Mouse (Mus musculus) heart, embryonic 13.5 days (tissue): ENCODE results near the gene Hist1h1d. TPM values are rescaled to one million over a fixed set of nuclear protein-coding genes. Genes with fewer than 3 reads are reported as not detected.
"Not testable (repeated sequence)": the region's sequence is repeated elsewhere in the genome, so short reads cannot be mapped to it uniquely, and the experiment has no call there.

Source experiments
- ATAC-seq: fragments of 200-750 bp; cut with Nextera tagmentation; 2 replicates; pipeline ENCODE4 v1.8.0; 2017; ENCODE audit warnings: moderate TSS enrichment; ENCODE audit not compliant: insufficient number of reproducible peaks, low FRiP score, low TSS enrichment; ENCODE audit errors: extremely low read depth
- H3K27ac ChIP-seq: fragments of 300-500 bp; sonication (generic); replicated peaks from 2 replicates; pipeline ENCODE4 v1.5.1; 2015; ENCODE audit warnings: moderate library complexity, mild to moderate bottlenecking, inconsistent platforms
- H3K27me3 ChIP-seq: fragments of 300-500 bp; sonication (generic); replicated peaks from 2 replicates; pipeline ENCODE4 v1.6.1; 2015; ENCODE audit warnings: mild to moderate bottlenecking, inconsistent platforms
- H3K36me3 ChIP-seq: fragments of 300-500 bp; sonication (generic); 2 replicates; pipeline ENCODE4 v1.6.1; 2015; ENCODE audit warnings: mild to moderate bottlenecking, inconsistent platforms
- H3K4me1 ChIP-seq: fragments of 300-500 bp; sonication (generic); 2 replicates; pipeline ENCODE4 v1.6.1; 2015; ENCODE audit warnings: inconsistent platforms
- H3K4me2 ChIP-seq: fragments of 300-500 bp; sonication (generic); 2 replicates; pipeline ENCODE4 v1.6.1; 2015; ENCODE audit warnings: inconsistent platforms, mild to moderate bottlenecking, moderate library complexity
- H3K4me3 ChIP-seq: fragments of 300-500 bp; sonication (generic); 2 replicates; pipeline ENCODE4 v1.5.1; 2015; ENCODE audit warnings: moderate library complexity, mild to moderate bottlenecking, inconsistent platforms
- H3K9ac ChIP-seq: fragments of 300-500 bp; sonication (generic); 2 replicates; pipeline ENCODE4 v1.6.1; 2015; ENCODE audit warnings: inconsistent platforms, mild to moderate bottlenecking, moderate library complexity
- H3K9me3 ChIP-seq: fragments of 300-500 bp; sonication (generic); 2 replicates; pipeline ENCODE4 v1.6.1; 2016; ENCODE audit warnings: inconsistent platforms
- WGBS: fragments of 180-500 bp; shearing (Covaris S2); methylation state at CpG from one replicate; pipeline ENCODE4 v1.1.7; 2015; ENCODE audit warnings: mixed read lengths; 5-methylcytosine and 5-hydroxymethylcytosine counted together
- polyA plus RNA-seq: library from polyadenylated mRNA; unstranded; fragments of >200 nt; fragmentation: Nextera tagmentation; extraction: Ambion mirVana; gene quantifications from 2 replicates; pipeline ENCODE4 v1.2.1, GENCODE M21; 2015

Hist1h1d gene
- polyA plus RNA-seq, 1 experiment from 2014 or later: 0.23 TPM

DNA sequence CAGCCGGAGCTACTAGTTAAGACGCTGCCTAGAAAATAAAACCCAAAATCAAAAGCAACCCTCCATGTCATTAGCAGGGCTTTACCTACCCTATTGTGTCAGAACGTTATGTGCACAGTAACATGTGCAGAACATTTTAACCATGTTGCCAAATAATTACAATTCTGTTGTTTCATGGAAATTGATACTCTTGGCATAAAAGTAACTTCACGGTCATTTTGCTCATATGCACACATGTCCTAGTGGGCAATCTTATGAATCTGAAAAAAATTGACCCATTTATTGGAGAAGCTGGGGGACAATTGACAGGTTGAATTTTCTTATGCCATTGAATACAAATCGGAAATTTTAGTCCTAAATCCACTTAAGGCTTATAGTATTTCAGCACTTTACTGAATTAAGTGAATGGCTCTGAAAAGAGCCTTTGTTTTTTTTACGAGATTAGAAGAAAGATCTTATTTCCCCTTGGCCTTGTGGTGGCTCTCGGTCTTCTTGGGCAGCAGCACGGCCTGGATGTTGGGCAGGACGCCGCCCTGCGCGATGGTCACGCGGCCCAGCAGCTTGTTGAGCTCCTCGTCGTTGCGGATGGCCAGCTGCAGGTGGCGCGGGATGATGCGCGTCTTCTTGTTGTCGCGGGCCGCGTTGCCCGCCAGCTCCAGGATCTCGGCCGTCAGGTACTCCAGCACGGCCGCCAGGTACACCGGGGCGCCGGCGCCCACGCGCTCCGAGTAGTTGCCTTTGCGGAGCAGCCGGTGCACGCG lies 17.4 kb downstream of the Hist1h1d start:
- not testable (repeated sequence) for H3K9me3 ChIP-seq, H3K36me3 ChIP-seq, H3K27me3 ChIP-seq, ATAC-seq
- H3K9ac ChIP-seq: peak overlapping the region; percentile 80
- 3% methylated on average over 25 of the region's 41 CpGs for WGBS
- H3K4me2 ChIP-seq: peak overlapping the region; percentile 80
- H3K4me1 ChIP-seq: peaks cover 29% of the 10 kb centered on the region
- H3K27ac ChIP-seq: peak overlapping the region; percentile 96
- peak overlapping the region; percentile 57 for H3K4me3 ChIP-seq

DNA sequence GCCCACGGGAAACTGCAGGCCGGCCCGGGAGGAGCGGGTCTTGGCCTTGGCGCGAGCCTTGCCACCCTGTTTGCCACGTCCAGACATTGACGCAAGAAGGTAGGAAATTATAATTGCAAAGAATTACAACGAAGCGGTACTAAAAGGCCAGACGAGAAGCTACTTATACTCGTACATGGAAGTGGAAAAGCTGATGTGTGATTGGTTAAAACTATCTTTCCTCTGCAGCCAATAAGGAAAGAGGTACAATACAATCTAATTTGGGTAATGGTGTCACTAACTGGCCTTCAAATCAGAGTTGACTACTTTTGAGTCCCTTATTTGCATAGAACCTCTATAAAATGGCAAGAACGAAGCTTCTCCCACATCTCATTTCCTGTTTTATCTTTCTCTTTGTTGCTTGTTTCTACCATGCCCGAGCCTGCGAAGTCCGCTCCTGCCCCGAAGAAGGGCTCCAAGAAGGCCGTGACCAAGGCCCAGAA lies 18.0 kb downstream of the Hist1h1d start, which contains the start of the genes Hist1h2ae and Hist1h2bg:
Gene Hist1h2ae, minus strand, starts transcription at position 199 of the 482 bp plus-strand sequence.
Gene Hist1h2bg, plus strand, starts transcription at position 375 of the 482 bp plus-strand sequence.
- H3K4me1 ChIP-seq: peaks cover 31% of the 10 kb centered on the region
- H3K36me3 ChIP-seq: no peaks in the 10 kb centered on the region
- no peaks in the 10 kb centered on the region for H3K9me3 ChIP-seq
- no peaks in the 10 kb centered on the region for H3K27me3 ChIP-seq
- ATAC-seq: peak; percentile 78
- peak within 1 kb of the TSS; percentile 89 for H3K9ac ChIP-seq
- peak within 1 kb of the TSS; percentile 80 for H3K4me2 ChIP-seq
- H3K27ac ChIP-seq: peak within 1 kb of the TSS; percentile 96
- H3K4me3 ChIP-seq: peak within 1 kb of the TSS; percentile 57
- WGBS: under 1% methylated on average over 18 of the region's 18 CpGs

DNA sequence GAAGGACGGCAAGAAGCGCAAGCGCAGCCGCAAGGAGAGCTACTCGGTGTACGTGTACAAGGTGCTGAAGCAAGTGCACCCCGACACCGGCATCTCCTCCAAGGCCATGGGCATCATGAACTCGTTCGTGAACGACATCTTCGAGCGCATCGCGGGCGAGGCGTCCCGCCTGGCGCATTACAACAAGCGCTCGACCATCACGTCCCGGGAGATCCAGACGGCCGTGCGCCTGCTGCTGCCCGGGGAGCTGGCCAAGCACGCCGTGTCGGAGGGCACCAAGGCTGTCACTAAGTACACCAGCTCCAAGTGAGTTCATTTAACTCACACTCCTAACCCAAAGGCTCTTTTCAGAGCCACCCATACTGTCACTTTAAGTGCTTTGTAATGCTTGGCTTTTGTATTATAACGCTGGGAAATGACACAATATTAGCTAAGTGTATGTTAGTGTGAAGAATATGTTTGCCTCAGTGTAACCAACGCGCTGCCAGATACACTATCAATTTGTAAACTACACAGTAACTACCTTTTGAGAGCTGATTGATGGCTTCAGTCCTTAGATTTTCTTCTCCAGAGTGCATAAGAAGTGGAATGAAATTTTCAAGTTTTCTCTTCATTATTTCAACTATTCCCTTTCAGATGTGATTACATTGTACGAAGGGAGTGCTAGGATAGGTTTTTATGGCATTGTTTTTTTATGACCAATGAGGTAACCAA lies 18.6 kb downstream of the Hist1h1d start:
- H3K27ac ChIP-seq: peak overlapping the region; percentile 96
- not testable (repeated sequence) for H3K9me3 ChIP-seq, H3K27me3 ChIP-seq, H3K36me3 ChIP-seq, ATAC-seq
- H3K4me1 ChIP-seq: peaks cover 37% of the 10 kb centered on the region
- peak overlapping the region; percentile 80 for H3K4me2 ChIP-seq
- H3K4me3 ChIP-seq: peak overlapping the region; percentile 57
- WGBS: 1% methylated on average over 16 of the region's 34 CpGs
- peak overlapping the region; percentile 89 for H3K9ac ChIP-seq

DNA sequence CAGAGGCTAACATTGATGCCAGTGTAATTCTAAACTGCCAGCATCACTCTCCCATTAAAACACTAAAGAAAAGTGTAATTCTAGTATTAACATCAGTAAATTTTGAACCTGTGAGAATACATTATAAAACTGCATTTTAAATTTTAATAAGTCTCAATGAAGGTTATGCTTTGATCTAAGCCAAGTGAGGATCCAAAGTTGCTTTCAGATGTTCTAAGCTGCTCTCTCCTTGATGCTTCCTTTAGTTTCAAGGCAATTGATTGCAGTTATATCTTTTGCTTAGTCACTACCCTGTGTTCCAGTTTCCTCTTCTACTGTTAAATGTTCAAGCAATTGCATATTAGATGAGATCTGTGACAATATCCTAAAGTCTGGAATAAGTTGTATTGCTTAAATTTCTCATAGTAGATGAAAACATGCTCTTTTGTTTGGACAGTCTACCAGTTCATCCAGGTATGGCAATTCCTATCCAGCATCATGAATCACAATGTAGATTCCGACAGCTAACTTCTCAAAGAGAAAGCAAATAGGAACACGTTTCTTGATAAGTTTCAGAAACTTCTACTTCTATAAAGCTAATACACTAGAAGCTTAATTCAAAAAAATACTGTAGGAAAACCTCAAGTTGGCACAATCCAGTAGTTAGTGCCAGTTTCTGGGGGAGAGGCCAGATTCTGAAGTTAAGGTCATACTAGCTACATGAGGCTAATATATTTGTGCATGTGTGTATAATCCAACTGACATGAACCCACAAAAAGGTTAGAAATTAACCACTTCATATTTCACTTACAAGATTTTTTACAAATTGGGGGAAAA lies 19.4 kb downstream of the Hist1h1d start:
- H3K9me3 ChIP-seq: no peaks in the 10 kb centered on the region
- ATAC-seq: no peak
- H3K27me3 ChIP-seq: no peaks in the 10 kb centered on the region
- peaks cover 44% of the 10 kb centered on the region for H3K4me1 ChIP-seq
- no peaks in the 10 kb centered on the region for H3K36me3 ChIP-seq
- peak overlapping the region; percentile 89 for H3K9ac ChIP-seq
- peak overlapping the region; percentile 80 for H3K4me2 ChIP-seq
- H3K27ac ChIP-seq: peak overlapping the region; percentile 96
- 34% methylated on average over 2 of the region's 2 CpGs for WGBS
- H3K4me3 ChIP-seq: peak overlapping the region; percentile 57

DNA sequence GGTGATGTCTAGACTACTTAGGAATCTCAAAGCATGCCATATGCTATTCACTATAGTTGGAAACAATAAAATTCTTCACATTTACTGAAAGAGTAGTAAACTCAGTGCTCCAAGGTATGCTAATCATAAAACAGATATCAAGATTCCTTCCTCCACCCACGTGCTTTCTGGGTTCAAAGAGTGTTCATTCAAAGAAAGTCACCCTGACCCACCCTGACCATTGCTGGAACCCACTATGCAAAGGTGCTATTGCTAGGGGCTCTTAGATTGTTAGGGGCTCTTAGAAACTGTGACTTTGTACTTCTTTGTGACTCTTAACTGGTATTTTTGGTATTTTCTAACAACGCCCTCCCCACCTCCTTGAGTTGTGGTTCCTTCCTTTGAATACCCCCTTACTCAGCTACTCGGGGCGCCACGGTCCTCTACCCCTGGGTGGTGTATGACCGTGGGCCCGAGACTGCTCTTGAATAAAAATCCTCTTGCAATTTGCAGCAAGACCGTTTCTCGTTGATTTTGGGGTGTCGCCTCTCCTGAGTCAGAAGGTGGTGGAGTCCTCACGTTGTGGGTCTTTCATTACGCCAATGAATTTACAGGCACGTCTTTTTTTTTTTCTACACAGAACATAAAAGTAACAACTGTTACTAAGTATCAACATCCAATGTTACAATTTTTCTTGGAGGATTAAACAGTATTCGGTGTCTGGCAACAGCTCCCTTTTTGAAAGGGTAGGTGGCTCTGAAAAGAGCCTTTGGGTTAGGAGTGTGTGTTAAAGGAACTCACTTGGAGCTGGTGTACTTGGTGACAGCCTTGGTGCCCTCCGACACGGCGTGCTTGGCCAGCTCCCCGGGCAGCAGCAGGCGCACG lies 20.2 kb downstream of the Hist1h1d start:
- not testable (repeated sequence) for H3K36me3 ChIP-seq, ATAC-seq, H3K9me3 ChIP-seq, H3K27me3 ChIP-seq
- Histone ChIP-seq H3K4me2 (peak overlapping the region; percentile 80), H3K4me1 (peaks cover 45% of the 10 kb centered on the region), H3K27ac (peak overlapping the region; percentile 96), H3K9ac (peak overlapping the region; percentile 89), H3K4me3 (peak overlapping the region; percentile 57)
- WGBS: 15% methylated on average over 20 of the region's 20 CpGs

DNA sequence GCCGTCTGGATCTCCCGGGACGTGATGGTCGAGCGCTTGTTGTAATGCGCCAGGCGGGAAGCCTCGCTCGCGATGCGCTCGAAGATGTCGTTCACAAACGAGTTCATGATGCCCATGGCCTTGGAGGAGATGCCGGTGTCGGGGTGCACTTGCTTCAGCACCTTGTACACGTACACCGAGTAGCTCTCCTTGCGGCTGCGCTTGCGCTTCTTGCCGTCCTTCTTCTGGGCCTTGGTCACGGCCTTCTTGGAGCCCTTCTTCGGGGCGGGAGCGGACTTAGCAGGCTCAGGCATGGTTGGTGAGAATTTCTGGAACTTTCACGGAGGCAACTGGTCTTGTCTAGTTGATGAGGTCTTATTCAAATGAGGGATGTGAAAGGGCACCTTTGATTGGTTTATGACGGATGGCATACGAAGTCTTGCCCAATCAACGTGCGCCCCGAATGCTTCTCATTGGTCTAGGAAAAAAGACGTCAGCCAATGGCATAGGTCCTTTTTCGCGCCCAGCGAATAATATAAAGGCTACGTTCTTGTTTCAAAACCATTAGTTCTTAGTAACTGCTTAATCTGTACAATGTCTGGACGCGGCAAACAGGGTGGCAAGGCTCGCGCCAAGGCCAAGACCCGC lies 20.9 kb downstream of the Hist1h1d start, which contains the start of the genes Hist1h2bf and Hist1h2ad:
Gene Hist1h2bf, minus strand, starts transcription at position 299 of the 627 bp plus-strand sequence.
Gene Hist1h2ad, plus strand, starts transcription at position 484 of the 627 bp plus-strand sequence.
- not testable (repeated sequence) for H3K36me3 ChIP-seq, H3K27me3 ChIP-seq, H3K9me3 ChIP-seq
- peak within 1 kb of the TSS; percentile 80 for H3K4me2 ChIP-seq
- H3K27ac ChIP-seq: peak within 1 kb of the TSS; percentile 96
- ATAC-seq: peak; percentile 78
- peak within 1 kb of the TSS; percentile 57 for H3K4me3 ChIP-seq
- peaks cover 45% of the 10 kb centered on the region for H3K4me1 ChIP-seq
- peak within 1 kb of the TSS; percentile 89 for H3K9ac ChIP-seq
- 2% methylated on average over 39 of the region's 42 CpGs for WGBS

DNA sequence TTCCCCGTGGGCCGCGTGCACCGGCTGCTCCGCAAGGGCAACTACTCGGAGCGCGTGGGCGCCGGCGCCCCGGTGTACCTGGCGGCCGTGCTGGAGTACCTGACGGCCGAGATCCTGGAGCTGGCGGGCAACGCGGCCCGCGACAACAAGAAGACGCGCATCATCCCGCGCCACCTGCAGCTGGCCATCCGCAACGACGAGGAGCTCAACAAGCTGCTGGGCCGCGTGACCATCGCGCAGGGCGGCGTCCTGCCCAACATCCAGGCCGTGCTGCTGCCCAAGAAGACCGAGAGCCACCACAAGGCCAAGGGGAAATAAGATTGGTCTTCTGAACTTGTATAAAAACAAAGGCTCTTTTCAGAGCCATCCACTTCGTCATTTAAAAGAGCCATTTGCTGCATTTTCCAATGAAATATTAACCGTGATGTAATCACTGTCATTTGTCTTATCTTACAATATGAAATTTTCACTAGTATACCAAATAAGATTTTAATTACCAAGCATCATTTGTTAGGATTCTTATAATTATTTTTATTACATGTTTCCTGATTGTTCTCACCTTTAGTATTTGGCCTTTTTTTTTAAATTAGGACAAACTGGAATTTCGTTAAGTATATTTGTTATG lies 21.6 kb downstream of the Hist1h1d start:
- not testable (repeated sequence) for H3K9me3 ChIP-seq, H3K36me3 ChIP-seq, H3K27me3 ChIP-seq, ATAC-seq
- Histone ChIP-seq H3K4me1 (peaks cover 42% of the 10 kb centered on the region), H3K27ac (peak overlapping the region; percentile 96), H3K9ac (peak overlapping the region; percentile 79), H3K4me3 (peak overlapping the region; percentile 57), H3K4me2 (peak overlapping the region; percentile 80)
- WGBS: 3% methylated on average over 10 of the region's 39 CpGs

DNA sequence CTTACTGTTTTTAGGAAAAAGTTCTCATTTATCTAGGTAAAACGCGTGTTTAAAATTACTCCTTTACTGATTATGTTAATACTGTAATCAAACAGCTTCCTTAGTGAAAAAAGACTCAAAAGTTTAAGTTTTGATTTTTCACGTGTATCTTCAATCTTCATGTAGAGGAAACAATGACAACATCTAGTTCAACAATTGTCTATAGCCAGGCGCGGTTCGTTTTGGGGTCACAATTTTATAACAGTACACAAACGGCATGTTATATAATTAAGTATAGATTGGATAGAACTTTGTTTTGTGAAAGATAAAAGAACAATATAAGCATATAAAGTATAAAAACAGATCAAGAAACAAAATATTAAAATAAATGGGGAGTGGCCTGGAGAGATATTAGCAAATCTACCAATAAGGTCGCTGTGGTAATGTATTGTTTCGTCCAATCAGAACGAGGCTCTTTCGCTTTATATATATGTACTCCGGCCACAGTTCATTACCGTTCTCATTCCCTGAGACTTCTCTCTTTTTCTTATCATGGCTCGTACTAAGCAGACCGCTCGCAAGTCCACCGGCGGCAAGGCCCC lies 22.3 kb downstream of the Hist1h1d start, which contains the start of gene Hist1h3d:
Gene Hist1h3d, plus strand, starts transcription at position 493 of the 581 bp plus-strand sequence.
- Histone ChIP-seq H3K4me3 (peak within 1 kb of the TSS; percentile 57), H3K9ac (peak within 1 kb of the TSS; percentile 87), H3K36me3 (no peaks in the 10 kb centered on the region), H3K9me3 (no peaks in the 10 kb centered on the region), H3K27ac (peak within 1 kb of the TSS; percentile 84), H3K27me3 (no peaks in the 10 kb centered on the region), H3K4me1 (peaks cover 36% of the 10 kb centered on the region), H3K4me2 (peak within 1 kb of the TSS; percentile 80)
- WGBS: 3% methylated on average over 18 of the region's 18 CpGs
- ATAC-seq: no peak

DNA sequence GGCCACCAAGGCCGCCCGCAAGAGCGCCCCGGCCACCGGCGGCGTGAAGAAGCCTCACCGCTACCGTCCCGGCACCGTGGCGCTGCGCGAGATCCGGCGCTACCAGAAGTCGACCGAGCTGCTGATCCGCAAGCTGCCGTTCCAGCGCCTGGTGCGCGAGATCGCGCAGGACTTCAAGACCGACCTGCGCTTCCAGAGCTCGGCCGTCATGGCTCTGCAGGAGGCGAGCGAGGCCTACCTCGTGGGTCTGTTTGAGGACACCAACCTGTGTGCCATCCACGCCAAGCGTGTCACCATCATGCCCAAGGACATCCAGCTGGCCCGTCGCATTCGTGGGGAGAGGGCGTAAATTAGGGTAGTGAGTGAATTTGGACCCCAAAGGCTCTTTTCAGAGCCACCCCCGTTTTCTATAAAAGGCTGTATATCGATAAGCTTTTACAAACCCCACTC lies 22.8 kb downstream of the Hist1h1d start:
- not testable (repeated sequence) for H3K36me3 ChIP-seq, ATAC-seq, H3K9me3 ChIP-seq, H3K27me3 ChIP-seq
- Histone ChIP-seq H3K9ac (peak overlapping the region; percentile 87), H3K4me1 (peaks cover 39% of the 10 kb centered on the region), H3K27ac (peak overlapping the region; percentile 73), H3K4me3 (peak overlapping the region; percentile 57), H3K4me2 (peak overlapping the region; percentile 80)
- WGBS: 1% methylated on average over 11 of the region's 40 CpGs
